Mouse (Mus musculus) bone marrow, adult 2 months (tissue): ENCODE measurements around the gene Ccdc38.
A peak's percentile ranks its signal among the peaks of the same experiment; 100 is the strongest.

Source experiments
- CTCF ChIP-seq: fragments of 200-500 bp; IDR thresholded peaks from 2 replicates; pipeline ENCODE4 v1.5.1; 2011; ENCODE audit warnings: low read length, control low read depth; ENCODE audit not compliant: control insufficient read depth, insufficient read depth
- POLR2A ChIP-seq: fragments of 200-500 bp; IDR thresholded peaks from 2 replicates; pipeline ENCODE4 v1.6.1; 2011; ENCODE audit warnings: low read depth, mild to moderate bottlenecking, control low read depth, low read length, borderline replicate concordance; ENCODE audit not compliant: control insufficient read depth

DNA sequence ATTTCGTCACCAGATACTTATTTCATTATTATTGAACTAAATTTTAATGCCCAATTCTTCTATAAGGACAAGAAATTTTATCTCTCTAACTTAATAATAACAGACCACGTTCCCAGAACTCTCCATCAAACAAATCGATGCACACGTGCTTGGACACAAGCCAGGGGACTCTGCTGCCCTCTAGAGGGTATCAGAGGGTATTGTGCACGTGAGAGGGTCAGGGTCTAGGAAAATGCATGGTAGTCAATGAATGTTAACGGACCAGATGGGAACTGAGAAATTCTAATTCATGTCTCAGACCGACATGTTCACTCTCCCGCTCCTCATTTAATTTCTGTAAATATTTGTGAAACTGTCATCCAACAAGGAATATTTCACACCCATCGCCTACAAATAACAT is 67.6 kb downstream of the Ccdc38 start:
- no peak for TF ChIP-seq POLR2A
- peak; percentile 58 for TF ChIP-seq CTCF
